Mouse (Mus musculus): ENCODE measurements at regions not wholly inside any gene's neighbourhood (a gene's known extent, or its start where the extent isn't known, plus 50 kb on each side); places are given as distances from the start of the nearest gene placed in this dataset.

GRCm38 (mm10) chr10:111073851-111074430, 64.0 kb upstream of the Zdhhc17 start:
- Histone ChIP-seq H3K9ac (no peak overlapping the region), H3K27me3 (no peaks in the 10 kb centered on the region), H3K36me3 (replicated peaks) (no peaks in the 10 kb centered on the region), H3K9me3 (replicated peaks) (no peaks in the 10 kb centered on the region), H3K27ac (replicated peaks) (no peak overlapping the region), H3K4me2 (no peak overlapping the region), H3K4me3 (replicated peaks) (no peak overlapping the region), H3K4me1 (replicated peaks) (0 out of 2 replicates have a peak, but pooled peaks cover 4% of the 10 kb centered on the region)
- WGBS (ENCODE audit: insufficient replicate concordance), result 25% methylated on average over 5 of the region's 5 CpGs
- no peak for ATAC-seq (ENCODE audit: insufficient read depth)

- H3K9ac ChIP-seq, result no peak overlapping the region
- WGBS (ENCODE audit: insufficient replicate concordance), result 55% methylated on average over 14 of the region's 14 CpGs
- H3K9me3 ChIP-seq (replicated peaks), result no peaks in the 10 kb centered on the region
- no peak overlapping the region for H3K27ac ChIP-seq (replicated peaks)
- 0 out of 2 replicates have a peak, but pooled peaks cover 4% of the 10 kb centered on the region for H3K4me1 ChIP-seq (replicated peaks)
- H3K4me3 ChIP-seq (replicated peaks), result no peak overlapping the region
- no peaks in the 10 kb centered on the region for H3K36me3 ChIP-seq (replicated peaks)
- ATAC-seq (ENCODE audit: insufficient read depth), result no peak
- H3K4me2 ChIP-seq, result no peak overlapping the region
- H3K27me3 ChIP-seq, result no peaks in the 10 kb centered on the region
These were observed 63.3 kb upstream of the Zdhhc17 start for GRCm38 (mm10) chr10:111073262-111073661.

DNA sequence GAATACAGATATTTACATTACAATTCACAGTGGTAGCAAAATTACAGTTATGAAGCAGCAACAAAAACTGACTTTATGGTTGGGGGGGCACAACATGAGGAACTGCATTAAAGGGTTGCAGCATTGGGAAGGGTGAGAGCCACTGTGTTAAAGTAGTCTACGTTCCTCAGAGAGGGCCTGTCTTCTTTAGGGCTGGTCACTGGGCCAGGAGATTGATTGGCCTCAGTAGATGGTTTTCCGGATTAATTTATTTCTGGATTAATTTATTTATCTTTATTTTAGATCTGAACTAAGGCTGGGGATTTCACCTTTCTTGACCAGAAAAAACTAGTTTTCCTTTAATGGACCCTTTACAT, 62.6 kb upstream of the Zdhhc17 start:
- WGBS (ENCODE audit: insufficient replicate concordance), result 69% methylated on average over 2 of the region's 2 CpGs
- Histone ChIP-seq H3K27me3 (no peaks in the 10 kb centered on the region), H3K9me3 (replicated peaks) (no peaks in the 10 kb centered on the region), H3K4me1 (replicated peaks) (0 out of 2 replicates have a peak, but pooled peaks cover 4% of the 10 kb centered on the region), H3K27ac (replicated peaks) (no peak overlapping the region), H3K4me3 (replicated peaks) (no peak overlapping the region), H3K4me2 (no peak overlapping the region), H3K36me3 (replicated peaks) (no peaks in the 10 kb centered on the region), H3K9ac (no peak overlapping the region)
- no peak for ATAC-seq (ENCODE audit: insufficient read depth)

GRCm38 (mm10) chr10:111071805-111072553, 62.0 kb upstream of the Zdhhc17 start:
- ATAC-seq (ENCODE audit: insufficient read depth), result no peak
- 0 out of 2 replicates have a peak, but pooled peaks cover 4% of the 10 kb centered on the region for H3K4me1 ChIP-seq (replicated peaks)
- H3K27ac ChIP-seq (replicated peaks), result no peak overlapping the region
- WGBS (ENCODE audit: insufficient replicate concordance), result 26% methylated on average over 10 of the region's 11 CpGs
- no peaks in the 10 kb centered on the region for H3K36me3 ChIP-seq (replicated peaks)
- no peaks in the 10 kb centered on the region for H3K9me3 ChIP-seq (replicated peaks)
- no peak overlapping the region for H3K4me2 ChIP-seq
- H3K4me3 ChIP-seq (replicated peaks), result no peak overlapping the region
- no peak overlapping the region for H3K9ac ChIP-seq
- no peaks in the 10 kb centered on the region for H3K27me3 ChIP-seq

DNA sequence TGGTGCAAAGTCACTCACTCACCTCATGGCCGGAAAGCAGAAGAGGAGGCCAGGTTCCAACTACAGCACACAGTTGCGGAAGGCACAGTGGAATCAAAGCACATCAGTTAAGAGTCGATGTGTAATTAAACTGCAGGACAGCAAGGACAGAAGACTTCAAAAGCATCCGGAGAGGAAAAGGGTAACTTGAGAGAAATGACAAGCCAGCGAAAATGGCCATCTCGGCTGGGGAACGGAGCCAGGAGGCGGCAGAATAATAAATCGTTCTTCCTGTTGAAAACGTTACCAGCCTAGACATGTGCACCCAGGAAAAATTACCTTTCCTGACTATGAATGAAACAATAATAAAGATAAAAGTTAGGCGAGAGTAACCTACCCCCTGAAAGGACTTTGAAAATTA, 56.2 kb upstream of the Zdhhc17 start:
- WGBS (ENCODE audit: insufficient replicate concordance), result 65% methylated on average over 11 of the region's 11 CpGs
- Histone ChIP-seq H3K27ac (replicated peaks) (no peak overlapping the region), H3K9ac (no peak overlapping the region), H3K27me3 (no peaks in the 10 kb centered on the region), H3K4me1 (replicated peaks) (no peaks in the 10 kb centered on the region), H3K4me2 (no peak overlapping the region), H3K4me3 (replicated peaks) (no peak overlapping the region), H3K9me3 (replicated peaks) (no peaks in the 10 kb centered on the region), H3K36me3 (replicated peaks) (no peaks in the 10 kb centered on the region)
- no peak for ATAC-seq (ENCODE audit: insufficient read depth)

DNA sequence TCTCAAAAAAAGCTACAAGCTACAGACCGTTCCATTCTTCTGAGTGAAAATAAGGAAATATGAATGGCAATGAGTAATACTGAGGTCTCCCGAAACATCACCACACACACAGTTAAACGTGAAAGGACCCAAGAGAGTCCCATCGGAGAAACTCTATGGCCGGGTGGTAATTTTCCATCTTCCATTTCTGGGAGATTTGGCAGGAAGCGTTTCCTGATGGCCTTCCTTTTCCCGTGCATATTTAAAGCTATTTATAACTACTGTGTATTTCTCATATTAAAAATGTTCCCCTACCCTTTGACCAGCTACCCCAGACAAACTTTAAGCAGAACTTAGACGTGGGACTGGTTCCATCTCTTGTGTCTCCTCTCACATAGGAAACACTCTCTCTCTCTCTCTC, 50.7 kb upstream of the Zdhhc17 start:
- 61% methylated on average over 8 of the region's 8 CpGs for WGBS (ENCODE audit: insufficient replicate concordance)
- Histone ChIP-seq H3K9ac (no peak overlapping the region), H3K9me3 (replicated peaks) (no peaks in the 10 kb centered on the region), H3K36me3 (replicated peaks) (no peaks in the 10 kb centered on the region), H3K4me1 (replicated peaks) (no peaks in the 10 kb centered on the region), H3K27me3 (no peaks in the 10 kb centered on the region), H3K4me3 (replicated peaks) (no peak overlapping the region), H3K4me2 (no peak overlapping the region), H3K27ac (replicated peaks) (no peak overlapping the region)
- no peak for ATAC-seq (ENCODE audit: insufficient read depth)
